Mouse (Mus musculus): ENCODE measurements around the gene Gm14295. TPM values are rescaled to one million over a fixed set of nuclear protein-coding genes. Genes with fewer than 3 reads are reported as not detected.

Gene Gm14295
- 12.8 TPM for polyA plus RNA-seq (2014; fragmentation: Illumina TruSeq; extraction: RNeasy Lipid Tissue Mini Kit (QIAGEN cat#74804); ENCODE audit: low read depth, low replicate concordance)

DNA sequence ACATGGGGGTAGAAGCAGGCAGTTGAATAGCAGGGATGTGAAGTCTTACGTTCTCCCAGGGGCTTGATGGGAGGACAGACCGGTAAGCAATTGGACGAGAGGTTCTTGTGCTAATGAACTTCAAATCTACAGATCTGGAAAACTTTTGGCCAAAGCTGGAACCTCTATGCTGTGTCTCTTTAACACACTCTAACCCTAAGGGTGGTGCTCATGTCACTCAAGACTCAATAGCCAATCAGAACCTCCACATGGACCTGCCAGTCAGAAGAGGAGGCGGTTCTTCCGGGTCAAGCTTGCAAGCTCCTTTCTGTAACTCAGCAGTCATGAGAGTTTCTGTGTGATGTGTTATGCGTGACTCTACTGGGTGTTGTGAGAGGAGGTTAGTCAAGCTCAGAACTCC, at the start of gene Gm14295:
TSS of gene Gm14295 (plus strand) at position 301 of the 400 bp plus-strand sequence.

DNA sequence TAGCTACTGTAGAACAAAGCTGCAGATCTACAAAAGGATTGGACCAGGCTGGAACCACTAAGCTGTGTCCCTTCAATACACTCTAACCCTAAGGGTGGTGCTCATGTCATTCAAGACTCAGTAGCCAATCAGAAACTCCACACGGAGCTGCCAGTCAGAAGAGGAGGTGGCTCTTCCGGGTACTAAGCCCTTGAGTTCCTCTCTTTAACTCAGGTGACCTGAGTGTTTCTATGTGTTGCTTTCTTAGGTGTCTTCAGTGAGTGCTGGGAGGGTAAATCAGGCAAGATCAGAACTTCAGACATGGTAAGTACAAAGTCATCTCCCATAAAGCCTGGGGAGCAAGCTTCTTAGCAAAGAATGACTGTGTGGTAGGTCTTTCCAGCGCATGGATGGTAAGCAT, 32.4 kb downstream of the Gm14295 start, which contains the start of gene Gm14408:
TSS of gene Gm14408 (plus strand) at position 301 of the 400 bp plus-strand sequence.

Other genes starting within 250 kb of the Gm14295 start
- 4.1 TPM for gene Gm14308, start 162.3 kb upstream of the Gm14295 start, polyA plus RNA-seq (2014; fragmentation: Illumina TruSeq; extraction: RNeasy Lipid Tissue Mini Kit (QIAGEN cat#74804); ENCODE audit: low read depth, low replicate concordance)
- gene Zfp973, start 128.1 kb upstream of the Gm14295 start, polyA plus RNA-seq (2014; fragmentation: Illumina TruSeq; extraction: RNeasy Lipid Tissue Mini Kit (QIAGEN cat#74804); ENCODE audit: low read depth, low replicate concordance): 16.3 TPM
- gene Gm14305, start 90.3 kb upstream of the Gm14295 start, polyA plus RNA-seq (2014; fragmentation: Illumina TruSeq; extraction: RNeasy Lipid Tissue Mini Kit (QIAGEN cat#74804); ENCODE audit: low read depth, low replicate concordance): 31.1 TPM
- not detected for gene Gm14408, start 32.5 kb downstream of the Gm14295 start, polyA plus RNA-seq (2014; fragmentation: Illumina TruSeq; extraction: RNeasy Lipid Tissue Mini Kit (QIAGEN cat#74804); ENCODE audit: low read depth, low replicate concordance)
- 39.4 TPM for gene Gm14296, start 129.2 kb downstream of the Gm14295 start, polyA plus RNA-seq (2014; fragmentation: Illumina TruSeq; extraction: RNeasy Lipid Tissue Mini Kit (QIAGEN cat#74804); ENCODE audit: low read depth, low replicate concordance)
- 7.6 TPM for gene Gm14419, start 202.3 kb downstream of the Gm14295 start, polyA plus RNA-seq (2014; fragmentation: Illumina TruSeq; extraction: RNeasy Lipid Tissue Mini Kit (QIAGEN cat#74804); ENCODE audit: low read depth, low replicate concordance)

Data from liver, adult 10 weeks (tissue).